Mouse (Mus musculus) limb, embryonic 14.5 days (tissue): Measurements from ENCODE around the gene Mxra8. TPM values are rescaled to one million over a fixed set of nuclear protein-coding genes. Genes with fewer than 3 reads are reported as not detected.
A peak's percentile ranks its signal among the peaks of the same experiment; 100 is the strongest.

Source experiments
- ATAC-seq: fragments of 200-750 bp; cut with Nextera tagmentation; 2 replicates; pipeline ENCODE4 v1.8.0; 2017; ENCODE audit warnings: low read depth, moderate number of reproducible peaks, moderate TSS enrichment; ENCODE audit not compliant: low FRiP score
- DNase-seq: peaks from one replicate; pipeline ENCODE4 v3.0.0-alpha.2; 2015; ENCODE audit warnings: low spot score
- H3K27ac ChIP-seq: fragments of 300-500 bp; sonication (generic); replicated peaks from 2 replicates; pipeline ENCODE4 v1.5.1; 2014; ENCODE audit warnings: low read depth, mild to moderate bottlenecking, low read length, moderate library complexity, mixed read lengths
- H3K27me3 ChIP-seq: fragments of 300-500 bp; sonication (generic); 2 replicates; pipeline ENCODE4 v1.6.1; 2014; ENCODE audit warnings: low read length, mixed read lengths; ENCODE audit not compliant: control insufficient read depth, insufficient read depth
- H3K36me3 ChIP-seq: fragments of 300-500 bp; sonication (generic); 2 replicates; pipeline ENCODE4 v1.6.1; 2014; ENCODE audit warnings: mild to moderate bottlenecking, low read length, moderate library complexity, mixed read lengths; ENCODE audit not compliant: control insufficient read depth, insufficient read depth
- H3K4me1 ChIP-seq: fragments of 300-500 bp; sonication (generic); 2 replicates; pipeline ENCODE4 v1.6.1; 2014; ENCODE audit warnings: antibody characterized with exemption, low read length, mixed read lengths; ENCODE audit not compliant: control insufficient read depth, insufficient read depth
- H3K4me2 ChIP-seq: fragments of 300-500 bp; sonication (generic); replicated peaks from 2 replicates; pipeline ENCODE4 v1.6.1; 2014; ENCODE audit warnings: low read depth, mild to moderate bottlenecking, low read length, moderate library complexity; ENCODE audit not compliant: severe bottlenecking
- H3K4me3 ChIP-seq: fragments of 300-500 bp; sonication (generic); replicated peaks from 2 replicates; pipeline ENCODE4 v1.5.1; 2014; ENCODE audit warnings: low read length
- H3K9ac ChIP-seq: fragments of 300-500 bp; sonication (generic); 2 replicates; pipeline ENCODE4 v1.6.1; 2014; ENCODE audit warnings: mild to moderate bottlenecking, low read depth, low read length, moderate library complexity; ENCODE audit not compliant: severe bottlenecking
- H3K9me3 ChIP-seq: fragments of 300-500 bp; sonication (generic); 2 replicates; pipeline ENCODE4 v1.6.1; 2016; ENCODE audit warnings: low read length; ENCODE audit not compliant: control insufficient read depth
- POLR2A ChIP-seq: fragments of 200-500 bp; IDR thresholded peaks from 2 replicates; pipeline ENCODE4 v1.8.0; 2012; ENCODE audit warnings: inconsistent platforms, mild to moderate bottlenecking, moderate library complexity, borderline replicate concordance; ENCODE audit not compliant: insufficient read depth, insufficient read length; ENCODE audit errors: extremely low read depth
- WGBS: fragments of 180-500 bp; shearing (Covaris S2); extraction: QIAGEN DNeasy Blood & Tissue Kit; methylation state at CpG from one replicate; pipeline ENCODE4 v1.1.7; 2014; 5-methylcytosine and 5-hydroxymethylcytosine counted together
- polyA plus RNA-seq, 2 experiments: library from polyadenylated mRNA; depleted of rRNA in 1 of 2; stranded (reverse) in 1 of 2; unstranded in 1 of 2; fragments of >200 nt; fragmentation: Nextera tagmentation in 1 of 2; extraction: Ambion mirVana in 1 of 2; gene quantifications; 2 replicates each; pipeline versions ENCODE4 v1.2.1 to v1.2.3; 2012 to 2014

Gene Mxra8
- polyA plus RNA-seq, 2 experiments, result 109 to 218 TPM

DNA sequence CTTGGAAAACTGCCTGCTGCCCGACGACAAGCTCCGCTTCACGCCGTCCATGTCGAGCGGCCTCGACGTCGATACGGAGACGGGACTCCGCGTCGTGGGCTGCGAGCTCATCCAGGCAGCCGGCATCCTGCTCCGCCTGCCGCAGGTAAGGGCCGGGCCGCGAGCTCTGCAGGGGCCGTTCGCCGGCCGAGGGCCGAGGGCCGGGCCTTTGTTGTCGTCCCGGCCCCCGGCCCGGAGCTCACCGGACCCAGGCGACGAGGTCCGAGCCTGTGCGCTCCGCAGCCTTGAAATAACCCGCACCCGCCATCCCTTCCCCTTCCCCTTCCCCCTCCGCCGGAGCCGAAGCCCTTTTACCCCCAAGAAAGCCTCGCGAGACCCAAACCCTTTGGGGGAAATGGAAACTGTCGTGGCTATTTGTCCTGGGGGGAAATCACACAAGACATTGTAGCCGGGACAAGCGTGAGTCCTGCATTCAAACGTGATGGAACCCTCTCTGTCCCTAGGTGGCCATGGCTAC, 26.8 kb upstream of the Mxra8 start:
- DNase-seq, result no peak
- no peak for TF ChIP-seq POLR2A
- H3K9ac ChIP-seq, result peak overlapping the region; percentile 99
- peak; percentile 19 for ATAC-seq
- peak overlapping the region; percentile 100 for H3K4me3 ChIP-seq
- peaks cover 76% of the 10 kb centered on the region for H3K36me3 ChIP-seq
- under 1% methylated on average over 47 of the region's 49 CpGs for WGBS
- peak overlapping the region; percentile 71 for H3K4me2 ChIP-seq
- H3K27ac ChIP-seq, result peak overlapping the region; percentile 92
- H3K9me3 ChIP-seq, result no peaks in the 10 kb centered on the region
- H3K27me3 ChIP-seq, result no peaks in the 10 kb centered on the region
- peaks cover 6% of the 10 kb centered on the region for H3K4me1 ChIP-seq

GRCm38 (mm10) chr4:155817533-155817932, 21.9 kb upstream of the Mxra8 start:
- TF ChIP-seq POLR2A, result no peak
- no peak for ATAC-seq
- no peak overlapping the region for H3K9ac ChIP-seq

GRCm38 (mm10) chr4:155821025-155821424, 18.5 kb upstream of the Mxra8 start:
- Histone ChIP-seq H3K27me3 (no peaks in the 10 kb centered on the region), H3K4me3 (no peak overlapping the region), H3K9ac (no peak overlapping the region), H3K4me2 (no peak overlapping the region), H3K27ac (no peak overlapping the region), H3K9me3 (no peaks in the 10 kb centered on the region), H3K36me3 (peaks cover 96% of the 10 kb centered on the region), H3K4me1 (no peaks in the 10 kb centered on the region)
- no peak for TF ChIP-seq POLR2A
- ATAC-seq, result no peak
- 84% methylated on average over 7 of the region's 7 CpGs for WGBS
- peak; percentile 55 for DNase-seq

More at GRCm38 (mm10) chr4:155817533-155817932, 21.9 kb upstream of the Mxra8 start:
- Histone ChIP-seq H3K27me3 (no peaks in the 10 kb centered on the region), H3K27ac (no peak overlapping the region), H3K36me3 (peaks cover 88% of the 10 kb centered on the region), H3K4me3 (no peak overlapping the region), H3K4me1 (peaks cover 6% of the 10 kb centered on the region), H3K9me3 (no peaks in the 10 kb centered on the region), H3K4me2 (no peak overlapping the region)
- 88% methylated on average over 4 of the region's 4 CpGs for WGBS
- DNase-seq, result no peak

GRCm38 (mm10) chr4:155823443-155823842, 16.0 kb upstream of the Mxra8 start:
- Histone ChIP-seq H3K4me3 (no peak overlapping the region), H3K27me3 (no peaks in the 10 kb centered on the region), H3K36me3 (peaks cover 92% of the 10 kb centered on the region), H3K4me2 (no peak overlapping the region), H3K4me1 (no peaks in the 10 kb centered on the region), H3K9me3 (no peaks in the 10 kb centered on the region), H3K9ac (no peak overlapping the region), H3K27ac (no peak overlapping the region)
- 98% methylated on average over 16 of the region's 16 CpGs for WGBS
- ATAC-seq (no peak), DNase-seq (no peak)
- no peak for TF ChIP-seq POLR2A

- no peaks in the 10 kb centered on the region for H3K9me3 ChIP-seq
- ATAC-seq (no peak), DNase-seq (no peak)
- no peak overlapping the region for H3K4me3 ChIP-seq
- H3K27me3 ChIP-seq, result no peaks in the 10 kb centered on the region
- peaks cover 15% of the 10 kb centered on the region for H3K4me1 ChIP-seq
- WGBS, result 91% methylated on average over 4 of the region's 4 CpGs
- TF ChIP-seq POLR2A, result no peak
- H3K36me3 ChIP-seq, result peaks cover 37% of the 10 kb centered on the region
- H3K4me2 ChIP-seq, result no peak overlapping the region
- no peak overlapping the region for H3K27ac ChIP-seq
- no peak overlapping the region for H3K9ac ChIP-seq
Measured at GRCm38 (mm10) chr4:155829866-155830265, 9.6 kb upstream of the Mxra8 start.
